Mouse (Mus musculus) neural tube, embryonic 15.5 days (tissue): Measurements from ENCODE around the gene Kdr. TPM values are rescaled to one million over a fixed set of nuclear protein-coding genes. Genes with fewer than 3 reads are reported as not detected.

Source experiments
- ATAC-seq: fragments of 200-750 bp; cut with Nextera tagmentation; 2 replicates; pipeline ENCODE4 v1.8.0; 2017; ENCODE audit warnings: mild to moderate bottlenecking, moderate TSS enrichment, moderate library complexity; ENCODE audit not compliant: low FRiP score
- H3K27ac ChIP-seq: fragments of 300-500 bp; sonication (generic); replicated peaks from 2 replicates; pipeline ENCODE4 v1.5.1; 2015; ENCODE audit warnings: mild to moderate bottlenecking, inconsistent platforms
- H3K27me3 ChIP-seq: fragments of 300-500 bp; sonication (generic); replicated peaks from 2 replicates; pipeline ENCODE4 v1.6.1; 2015; ENCODE audit warnings: inconsistent platforms
- H3K36me3 ChIP-seq: fragments of 300-500 bp; sonication (generic); 2 replicates; pipeline ENCODE4 v1.6.1; 2015; ENCODE audit warnings: inconsistent platforms
- H3K4me1 ChIP-seq: fragments of 300-500 bp; sonication (generic); 2 replicates; pipeline ENCODE4 v1.6.1; 2015; ENCODE audit warnings: inconsistent platforms
- H3K4me2 ChIP-seq: fragments of 300-500 bp; sonication (generic); 2 replicates; pipeline ENCODE4 v1.6.1; 2015; ENCODE audit warnings: inconsistent platforms, mild to moderate bottlenecking, moderate library complexity
- H3K4me3 ChIP-seq: fragments of 300-500 bp; sonication (generic); replicated peaks from 2 replicates; pipeline ENCODE4 v1.5.1; 2015; ENCODE audit warnings: mild to moderate bottlenecking, inconsistent platforms
- H3K9ac ChIP-seq: fragments of 300-500 bp; sonication (generic); replicated peaks from 2 replicates; pipeline ENCODE4 v1.6.1; 2015; ENCODE audit warnings: mild to moderate bottlenecking, inconsistent platforms
- H3K9me3 ChIP-seq: fragments of 300-500 bp; sonication (generic); replicated peaks from 2 replicates; pipeline ENCODE4 v1.6.1; 2016; ENCODE audit warnings: inconsistent platforms
- WGBS: fragments of 180-500 bp; shearing (Covaris S2); methylation state at CpG from one replicate; pipeline ENCODE4 v1.1.7; 2015; ENCODE audit warnings: mixed read lengths; 5-methylcytosine and 5-hydroxymethylcytosine counted together
- microRNA-seq: library from miRNA; unstranded; fragments of <30 nt; microRNA quantifications from one replicate; pipeline ENCODE4, GENCODE M21; 2017
- polyA plus RNA-seq: library from polyadenylated mRNA; unstranded; fragments of >200 nt; fragmentation: Nextera tagmentation; extraction: Ambion mirVana; gene quantifications from 2 replicates; pipeline ENCODE4 v1.2.1, GENCODE M21; 2015

The Kdr gene
- polyA plus RNA-seq, 1 experiment from 2014 or later = 20.0 TPM

DNA sequence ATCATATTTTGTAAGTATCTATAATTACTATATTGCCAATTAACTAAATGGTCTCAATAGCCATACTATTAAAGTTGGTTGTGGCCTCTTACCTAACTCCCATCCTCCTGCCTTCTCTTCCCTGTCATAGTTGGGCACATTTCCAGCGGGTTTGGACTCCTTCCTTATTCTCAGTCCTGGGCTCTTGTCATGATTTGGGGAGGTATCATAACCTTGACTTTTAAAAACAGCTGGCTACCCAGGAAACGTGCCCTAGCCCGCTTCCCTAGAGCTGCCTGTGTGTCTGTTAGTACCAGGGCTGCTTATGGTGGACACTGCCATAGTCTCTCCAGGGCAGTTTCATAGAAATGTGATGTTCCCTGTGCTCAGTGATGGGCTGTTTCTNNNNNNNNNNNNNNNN lies 82.9 kb downstream of the Kdr start:
- Histone ChIP-seq H3K27me3 (no peaks in the 10 kb centered on the region), H3K9ac (no peak overlapping the region), H3K9me3 (no peaks in the 10 kb centered on the region), H3K36me3 (no peaks in the 10 kb centered on the region), H3K4me1 (peaks cover 10% of the 10 kb centered on the region), H3K4me3 (no peak overlapping the region), H3K27ac (no peak overlapping the region), H3K4me2 (no peak overlapping the region)
- WGBS = 94% methylated on average over 3 of the region's 3 CpGs
- ATAC-seq = no peak

DNA sequence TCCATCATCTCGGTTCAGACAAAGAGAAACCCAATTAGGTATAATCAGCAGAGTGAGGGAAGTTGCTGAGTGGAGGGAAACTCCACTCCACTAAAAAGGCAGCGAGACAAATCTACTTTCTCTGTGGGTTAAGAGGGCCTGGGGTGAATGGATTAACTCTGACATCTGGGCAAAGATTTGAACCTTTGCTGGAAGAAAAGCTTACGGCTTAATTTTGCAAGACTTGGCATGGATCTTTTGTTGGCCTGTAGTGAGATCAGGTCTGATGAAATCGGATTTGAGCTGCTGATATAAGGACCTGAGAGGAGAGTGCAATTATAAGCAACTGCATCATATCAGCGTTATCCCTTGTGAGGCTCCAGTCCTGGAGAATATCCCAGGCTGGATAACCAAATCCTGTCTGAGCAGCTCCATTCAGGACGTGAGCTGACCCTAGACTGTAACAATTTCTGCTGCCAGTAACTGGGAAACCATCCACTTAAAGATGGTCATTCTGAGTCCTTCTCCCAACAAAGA lies 85.2 kb downstream of the Kdr start:
- peaks cover 10% of the 10 kb centered on the region for H3K4me1 ChIP-seq
- H3K9me3 ChIP-seq = no peaks in the 10 kb centered on the region
- WGBS = 74% methylated on average over 6 of the region's 6 CpGs
- no peak overlapping the region for H3K4me2 ChIP-seq
- no peak overlapping the region for H3K4me3 ChIP-seq
- H3K36me3 ChIP-seq = no peaks in the 10 kb centered on the region
- no peak overlapping the region for H3K27ac ChIP-seq
- H3K9ac ChIP-seq = no peak overlapping the region
- no peak for ATAC-seq
- no peaks in the 10 kb centered on the region for H3K27me3 ChIP-seq

Small RNAs within 50 kb of the gene (microRNA-seq; reads per million reads assigned to microRNA genes)
- gene Gm25374 = not detected

Other genes with a start within 250 kb of the Kdr start
- 20.2 and 24.4 TPM in 2 replicates for gene Srd5a3, start 161.8 kb upstream of the Kdr start, polyA plus RNA-seq
- gene Tmem165, start 205.4 kb upstream of the Kdr start, polyA plus RNA-seq = 47.1 and 50.8 TPM in 2 replicates